Mouse (Mus musculus): ENCODE measurements at regions not wholly inside any gene's neighbourhood (a gene's known extent, or its start where the extent isn't known, plus 50 kb on each side); places are given as distances from the start of the nearest gene placed in this dataset.

DNA sequence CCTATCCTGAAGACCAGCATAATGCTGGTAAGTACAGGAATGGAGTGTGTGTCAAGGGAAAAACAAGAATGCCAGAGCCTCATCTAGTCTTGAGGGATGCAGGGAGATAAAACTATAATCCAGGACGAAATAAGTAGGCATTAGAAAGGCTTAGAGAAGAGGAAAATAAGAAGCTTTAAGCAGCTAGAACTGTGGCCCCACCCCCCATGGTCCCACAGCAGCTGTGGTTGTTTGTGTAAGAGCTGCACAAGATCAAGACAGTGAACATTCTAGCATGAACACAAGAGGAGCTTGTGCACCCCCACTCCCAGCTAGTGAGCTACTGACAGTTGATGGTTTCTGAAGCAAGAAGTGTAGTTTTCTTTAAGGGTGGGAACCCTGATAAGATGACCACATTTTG is 315.9 kb downstream of the Tmem135 start:
- DNase-seq (ENCODE audit: low spot score), result peak; percentile 24

DNA sequence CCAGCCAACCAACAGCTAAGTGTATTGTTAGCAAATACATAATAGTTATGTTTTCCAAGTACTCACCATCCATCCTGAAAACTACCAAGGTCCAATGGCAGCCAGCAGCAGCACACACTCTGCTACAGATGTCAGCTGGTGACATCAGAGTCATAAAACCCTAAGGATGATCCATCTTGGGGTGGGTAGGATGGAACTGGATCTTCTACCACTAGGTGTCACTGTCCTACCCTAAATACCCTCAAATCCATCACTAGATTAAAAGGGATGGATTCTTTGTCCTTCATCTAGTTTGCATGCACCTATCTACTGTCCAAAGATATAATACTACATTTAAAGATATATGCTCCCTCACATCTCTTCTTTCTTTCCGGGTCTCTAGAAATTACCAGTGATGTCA is 317.7 kb downstream of the Tmem135 start:
- peak; percentile 66 for DNase-seq (ENCODE audit: low spot score)

GRCm38 (mm10) chr7:89073939-89074690 is 329.9 kb downstream of the Tmem135 start:
- DNase-seq (ENCODE audit: low spot score), result no peak

DNA sequence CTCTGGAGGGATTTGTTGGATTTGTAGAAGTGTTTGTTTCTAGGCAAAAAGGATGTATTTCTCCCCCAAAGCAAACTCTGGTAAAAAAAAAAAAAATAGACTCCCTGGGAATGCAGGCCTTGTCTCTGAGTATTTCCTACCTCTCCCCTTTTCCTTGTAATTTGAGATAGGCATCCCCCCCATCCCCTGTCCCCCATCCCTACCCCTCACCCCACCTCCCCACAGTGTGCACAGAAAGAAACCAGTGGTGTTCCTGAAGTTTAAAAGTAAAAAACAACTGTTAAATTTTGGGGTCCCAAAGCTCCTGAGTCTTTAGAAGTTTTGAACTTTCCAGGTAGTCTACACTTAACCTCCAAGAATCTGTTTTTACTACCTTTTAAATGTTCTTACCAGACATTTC is 334.0 kb downstream of the Tmem135 start:
- no peak for DNase-seq (ENCODE audit: low spot score)

- DNase-seq (ENCODE audit: low spot score), result no peak
These were observed 339.6 kb downstream of the Tmem135 start for GRCm38 (mm10) chr7:89064462-89064861.

GRCm38 (mm10) chr7:89063630-89064029 is 340.4 kb downstream of the Tmem135 start:
- no peak for DNase-seq (ENCODE audit: low spot score)

GRCm38 (mm10) chr7:89054494-89054893 is 349.5 kb downstream of the Tmem135 start:
- no peak for DNase-seq (ENCODE audit: low spot score)

DNA sequence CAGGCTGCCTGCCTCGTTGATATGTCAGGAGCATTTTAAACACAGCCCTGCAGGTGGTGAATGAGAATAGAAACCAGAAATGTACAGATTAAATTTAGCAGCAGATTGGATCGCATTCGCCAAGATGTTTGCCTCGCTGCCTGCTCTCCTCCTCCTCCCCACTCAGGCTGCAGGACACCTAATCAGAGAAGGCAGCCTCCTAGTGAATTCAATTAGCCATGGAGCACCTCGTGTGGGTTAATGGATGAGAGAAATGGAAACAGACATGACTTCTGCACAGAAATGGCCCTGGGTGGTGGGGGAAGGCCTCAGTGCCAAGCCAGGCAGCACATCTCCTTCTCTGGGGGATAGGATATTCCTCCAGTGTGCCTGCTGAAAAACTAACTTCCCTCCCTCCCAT is 352.8 kb downstream of the Tmem135 start:
- peak; percentile 12 for DNase-seq (ENCODE audit: low spot score)

DNA sequence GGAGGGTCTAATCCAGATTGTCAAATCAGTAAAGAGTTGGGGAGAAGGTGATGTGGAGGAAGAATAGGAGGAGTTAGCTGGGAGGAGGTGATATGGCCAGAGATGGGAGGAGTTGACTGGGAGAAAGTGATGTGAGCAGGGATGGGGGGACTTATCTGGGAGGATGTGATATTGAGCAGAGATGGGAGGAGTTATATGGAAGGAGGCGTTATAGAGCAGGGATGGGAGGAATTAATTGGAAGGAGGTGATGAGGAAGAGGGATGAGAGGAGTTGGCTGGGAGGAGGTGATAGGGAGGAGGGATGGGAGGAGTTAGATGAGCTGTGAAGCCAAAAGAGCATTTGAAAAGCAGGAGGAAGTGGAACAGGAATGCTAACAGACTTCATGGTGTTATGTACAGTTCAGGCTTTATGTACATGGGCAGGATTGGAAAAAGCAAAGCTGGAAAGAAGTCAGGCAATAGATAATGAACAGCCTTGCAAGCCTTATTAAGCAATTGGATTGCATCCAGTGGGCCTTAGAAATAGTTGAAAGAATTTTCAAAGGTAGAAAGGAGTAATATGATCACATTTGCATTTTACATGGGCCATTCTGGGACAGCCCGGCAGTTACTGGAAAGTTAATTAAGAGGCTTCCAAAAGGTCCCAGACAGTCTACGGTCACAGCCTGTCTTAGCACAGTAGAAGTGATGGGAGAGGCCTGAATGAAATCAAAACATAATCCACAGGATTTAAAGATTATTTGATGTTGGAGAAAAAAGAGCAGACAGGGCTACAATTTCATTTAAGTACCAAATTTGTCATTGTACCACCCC is 357.4 kb downstream of the Tmem135 start:
- DNase-seq (ENCODE audit: low spot score), result no peak

DNA sequence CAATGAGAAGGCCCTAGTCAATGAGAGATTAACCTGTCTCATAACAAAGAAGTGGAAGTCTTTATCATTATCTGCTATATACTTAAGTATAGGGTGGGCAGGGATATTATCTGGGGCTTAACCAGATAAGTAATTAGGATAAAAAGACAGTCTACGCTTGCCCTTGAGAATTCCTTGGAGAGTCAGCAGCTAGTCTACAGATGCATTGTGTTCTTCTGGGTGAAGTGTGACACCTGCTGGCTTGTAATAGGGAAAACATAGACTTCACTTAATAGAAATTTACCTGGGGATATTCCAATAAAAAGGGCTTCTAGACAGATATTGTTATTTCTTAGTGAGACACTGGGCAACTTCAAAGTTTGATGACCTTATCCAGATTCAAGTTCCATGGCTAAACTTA is 361.0 kb downstream of the Tmem135 start:
- DNase-seq (ENCODE audit: low spot score), result peak; percentile 15

GRCm38 (mm10) chr7:89041287-89041686 is 362.7 kb downstream of the Tmem135 start:
- DNase-seq (ENCODE audit: low spot score), result no peak

- no peak for DNase-seq (ENCODE audit: low spot score)
These were observed 363.9 kb downstream of the Tmem135 start for GRCm38 (mm10) chr7:89040139-89040538.

DNA sequence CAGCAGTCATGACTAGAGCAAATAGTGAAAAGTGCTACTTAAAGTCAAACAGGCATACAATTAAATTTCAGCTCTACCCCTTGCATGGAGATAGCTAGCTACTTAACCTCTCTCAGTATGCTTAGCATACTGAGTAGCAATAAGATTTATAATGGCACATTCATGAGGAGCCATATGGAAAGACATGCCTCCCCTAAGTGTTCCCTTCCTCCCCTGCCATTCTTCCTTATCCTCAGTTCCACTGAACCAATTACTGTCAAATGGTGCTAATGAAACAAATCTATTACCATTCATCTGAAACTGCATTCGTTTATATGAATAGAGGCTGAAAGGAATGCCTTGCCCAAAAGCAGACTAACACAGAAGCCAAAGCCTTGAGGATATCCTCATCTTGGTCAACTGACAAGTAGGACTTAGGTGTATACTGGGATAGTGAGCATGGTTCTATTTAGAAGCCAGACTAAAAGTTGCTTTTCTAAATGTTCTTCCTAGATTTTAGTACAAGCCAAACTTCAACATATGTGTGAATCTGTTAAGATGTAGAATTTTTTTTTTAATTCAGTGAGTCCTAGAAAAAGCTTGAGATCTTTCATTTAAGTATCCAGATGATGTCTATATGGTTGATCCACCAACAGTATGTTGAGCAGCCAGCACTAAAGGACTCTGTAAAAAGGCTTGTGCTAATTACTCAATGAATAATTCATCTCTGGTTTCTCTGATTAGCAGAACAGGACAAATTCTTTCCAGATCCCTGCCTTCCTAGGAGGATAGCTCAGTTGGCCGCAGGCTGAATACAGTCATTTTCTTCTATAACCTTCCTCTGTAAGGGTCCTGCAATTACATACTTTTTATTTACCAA is 368.7 kb downstream of the Tmem135 start:
- DNase-seq (ENCODE audit: low spot score), result no peak

- DNase-seq (ENCODE audit: low spot score), result no peak
These were observed 380.6 kb downstream of the Tmem135 start for GRCm38 (mm10) chr7:89023230-89024030.

- no peak for DNase-seq (ENCODE audit: low spot score)
These were observed 405.1 kb downstream of the Tmem135 start for GRCm38 (mm10) chr7:88998815-88999392.

DNA sequence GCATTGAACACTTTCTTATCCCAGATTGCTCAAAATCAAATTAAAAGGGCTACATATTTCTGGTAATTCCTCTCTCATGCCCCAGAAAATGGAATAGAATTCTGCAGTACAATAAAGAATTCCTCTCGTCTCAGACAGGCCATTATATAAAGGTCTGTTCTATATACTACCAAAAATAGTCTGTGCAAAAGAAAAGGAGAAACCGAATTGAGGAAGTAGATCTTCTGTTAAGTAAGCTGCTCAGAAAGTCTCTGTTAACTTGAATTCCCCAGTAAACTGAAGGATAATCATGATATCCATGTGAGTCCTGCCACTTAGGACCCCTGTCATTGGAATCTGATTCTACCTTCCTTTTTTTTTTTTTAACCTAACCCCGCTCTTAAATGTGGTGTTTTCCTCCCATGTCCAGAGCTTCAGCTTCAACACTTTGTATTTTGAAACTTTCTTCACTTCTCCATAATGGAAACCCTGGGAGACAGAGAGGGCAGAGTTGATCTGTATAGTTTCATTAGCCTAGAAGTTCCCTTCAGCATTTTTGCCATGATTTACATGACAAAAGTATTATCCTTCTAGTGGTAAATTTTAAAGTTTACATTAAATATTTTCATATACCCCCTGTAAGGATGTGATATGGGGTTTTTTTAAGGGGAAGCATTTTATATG is 406.1 kb downstream of the Tmem135 start:
- no peak for DNase-seq (ENCODE audit: low spot score)

- no peak for DNase-seq (ENCODE audit: low spot score)
These were observed 429.6 kb downstream of the Tmem135 start for GRCm38 (mm10) chr7:88974436-88974835.

GRCm38 (mm10) chr7:88960841-88961240 is 443.2 kb downstream of the Tmem135 start:
- DNase-seq (ENCODE audit: low spot score), result no peak

DNA sequence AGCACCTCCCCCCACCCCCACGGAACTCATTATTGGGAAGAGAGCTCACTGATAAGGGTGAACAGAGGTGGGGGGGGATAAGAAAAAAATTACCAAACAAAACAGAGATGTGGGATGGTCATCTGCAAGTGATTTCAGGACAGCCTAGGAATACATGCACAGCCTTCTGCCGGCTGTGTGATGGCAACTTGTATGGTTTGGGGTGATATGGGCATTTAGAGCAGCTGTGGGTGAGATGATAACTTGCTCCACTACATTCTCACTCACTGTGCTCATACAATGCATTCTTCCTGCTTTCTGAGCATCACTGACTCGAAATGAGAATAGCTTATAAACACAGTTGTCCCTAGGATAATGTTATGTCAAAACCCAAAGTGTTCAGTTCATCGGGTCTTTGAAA is 443.8 kb downstream of the Tmem135 start:
- DNase-seq (ENCODE audit: low spot score), result no peak

GRCm38 (mm10) chr7:88959332-88960124 is 444.5 kb downstream of the Tmem135 start:
- DNase-seq (ENCODE audit: low spot score), result no peak

Data from retina, embryonic 14.5 days (tissue).